Mouse (Mus musculus) bone marrow macrophage, adult 2 months (primary cell): Measurements from ENCODE around the gene Ccnq. TPM values are rescaled to one million over a fixed set of nuclear protein-coding genes. Genes with fewer than 3 reads are reported as not detected.

Experiments used
- H3K27ac ChIP-seq: 2 replicates; pipeline ENCODE4 v1.5.1; 2012; ENCODE audit warnings: low read depth, low read length; ENCODE audit not compliant: insufficient read depth
- H3K4me1 ChIP-seq: 2 replicates; pipeline ENCODE4 v1.6.1; 2012; ENCODE audit warnings: low read length; ENCODE audit not compliant: control insufficient read depth, insufficient read depth
- H3K4me3 ChIP-seq: 2 replicates; pipeline ENCODE4 v1.5.1; 2012; ENCODE audit warnings: mild to moderate bottlenecking, low read length, moderate library complexity; ENCODE audit not compliant: insufficient read depth
- CTCF ChIP-seq: IDR thresholded peaks from 2 replicates; pipeline ENCODE4 v1.5.1; 2012; ENCODE audit warnings: low read depth, mild to moderate bottlenecking, low read length, moderate library complexity
- POLR2A ChIP-seq: IDR thresholded peaks from 2 replicates; pipeline ENCODE4 v1.6.1; 2012; ENCODE audit warnings: mild to moderate bottlenecking, low read depth, low read length, borderline replicate concordance
- polyA plus RNA-seq: library from polyadenylated mRNA; stranded (reverse); fragments of >200 nt; gene quantifications from 2 replicates; pipeline ENCODE4 v1.2.4, GENCODE M21; 2012; ENCODE audit not compliant: missing spikeins, insufficient read depth, insufficient read length

Gene Ccnq
- polyA plus RNA-seq, 1 experiment = 18.7 TPM

DNA sequence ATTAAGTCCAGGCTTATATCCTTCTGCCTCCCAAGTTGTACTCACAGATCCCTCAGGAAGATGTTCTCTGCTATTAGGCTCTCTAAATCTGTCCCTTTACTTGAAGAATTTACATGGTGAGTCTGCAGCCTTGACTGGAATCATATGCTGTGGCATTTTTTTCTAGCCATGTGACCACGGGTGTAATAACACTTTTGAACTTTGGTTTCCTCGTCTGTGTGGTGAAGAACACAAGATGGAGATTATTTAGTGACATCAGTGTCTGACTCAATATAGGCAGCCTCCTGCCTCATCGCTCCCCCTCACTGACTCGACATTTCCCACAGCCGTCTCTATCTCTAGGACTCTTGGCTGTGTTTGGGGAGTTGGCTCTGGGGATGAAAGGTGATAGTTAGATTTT lies 48.4 kb downstream of the Ccnq start:
- H3K4me1 ChIP-seq = peaks cover 8% of the 10 kb centered on the region
- no peak overlapping the region for H3K4me3 ChIP-seq
- no peak for TF ChIP-seq POLR2A
- no peak for TF ChIP-seq CTCF
- no peak overlapping the region for H3K27ac ChIP-seq

GRCm38 (mm10) chr11:78702319-78702718 lies 49.2 kb downstream of the Ccnq start:
- no peak overlapping the region for H3K4me3 ChIP-seq
- no peak overlapping the region for H3K27ac ChIP-seq
- H3K4me1 ChIP-seq = peaks cover 8% of the 10 kb centered on the region
- TF ChIP-seq POLR2A (no peak), CTCF (no peak)

Other genes with a start within 250 kb of the Ccnq start
- not detected in 2 replicates for gene Sebox, start 248.3 kb downstream of the Ccnq start, polyA plus RNA-seq
- 21.9 TPM in 2 replicates for gene Tmem199, start 239.6 kb downstream of the Ccnq start, polyA plus RNA-seq
- gene Poldip2, start 239.5 kb downstream of the Ccnq start, polyA plus RNA-seq = 26.1 and 27.0 TPM in 2 replicates
- gene Tnfaip1, start 215.4 kb downstream of the Ccnq start, polyA plus RNA-seq = 30.4 and 32.3 TPM in 2 replicates
- gene Ift20, start 215.4 kb downstream of the Ccnq start, polyA plus RNA-seq = 42.2 and 46.8 TPM in 2 replicates
- gene Tmem97, start 201.0 kb downstream of the Ccnq start, polyA plus RNA-seq = 28.5 and 29.2 TPM in 2 replicates
- 13.7 and 19.3 TPM in 2 replicates for gene Nlk, start 54.4 kb downstream of the Ccnq start, polyA plus RNA-seq
- 5.1 and 15.1 TPM in 2 replicates for gene Lyrm9, start 74.9 kb upstream of the Ccnq start, polyA plus RNA-seq
- gene Nos2, start 169.1 kb upstream of the Ccnq start, polyA plus RNA-seq = not detected in 2 replicates
- 114 and 145 TPM in 2 replicates for gene Lgals9, start 233.2 kb upstream of the Ccnq start, polyA plus RNA-seq